Mouse (Mus musculus): Measurements from ENCODE around the gene Gm14190. TPM values are rescaled to one million over a fixed set of nuclear protein-coding genes. Genes with fewer than 3 reads are reported as not detected.
"Not testable (repeated sequence)": the region's sequence is repeated elsewhere in the genome, so short reads cannot be mapped to it uniquely, and the experiment has no call there.

Gene Gm14190
- not detected for total RNA-seq (2021)
- long read RNA-seq, experiment 1, result 0 reads
- long read RNA-seq, experiment 2, result 0 reads

DNA sequence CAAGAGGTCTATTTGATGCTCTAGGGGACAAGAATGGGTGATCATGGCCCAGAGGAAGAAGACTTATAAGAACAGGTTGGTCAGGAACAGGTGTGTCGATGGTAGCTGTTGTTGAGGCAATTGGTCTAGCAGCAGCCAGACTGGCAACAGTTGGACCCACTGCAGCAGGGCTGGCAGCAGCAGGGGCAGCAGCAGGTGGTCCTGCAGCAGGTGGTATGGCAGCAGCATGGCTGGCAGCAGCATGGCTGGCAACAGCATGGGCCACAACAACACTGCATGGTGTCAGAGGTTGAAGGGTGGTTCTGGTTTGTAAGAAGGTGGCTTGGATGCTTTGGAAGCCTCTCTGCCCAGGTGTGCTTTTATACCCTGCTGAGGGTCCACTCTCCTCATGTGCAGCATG lies at the start of gene Gm14190:
Gene Gm14190, minus strand, starts transcription at position 278 of the 400 bp plus-strand sequence.
- no peak for DNase-seq

DNA sequence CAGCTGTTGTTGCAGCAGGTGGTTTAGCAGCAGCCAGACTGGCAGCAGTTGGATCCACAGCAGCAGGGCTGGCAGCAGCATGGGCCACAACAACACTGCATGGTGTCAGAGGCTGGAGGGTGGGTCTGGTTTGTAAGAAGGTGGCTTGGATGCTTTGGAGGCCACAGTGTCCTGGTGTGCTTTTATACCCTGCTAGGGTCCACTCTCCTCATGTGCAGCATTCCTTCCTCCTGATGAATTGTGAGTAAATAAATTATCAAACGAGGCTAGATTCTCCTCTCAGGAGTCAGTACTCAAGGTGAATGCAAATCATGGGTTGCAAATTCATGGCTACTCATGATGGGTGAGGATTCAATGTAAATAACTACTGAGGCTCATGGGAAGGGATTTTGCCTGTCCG lies 43.6 kb upstream of the Gm14190 start, which contains the start of gene Gm14180:
Gene Gm14180, minus strand, starts transcription at position 101 of the 400 bp plus-strand sequence.
- DNase-seq, result no peak

DNA sequence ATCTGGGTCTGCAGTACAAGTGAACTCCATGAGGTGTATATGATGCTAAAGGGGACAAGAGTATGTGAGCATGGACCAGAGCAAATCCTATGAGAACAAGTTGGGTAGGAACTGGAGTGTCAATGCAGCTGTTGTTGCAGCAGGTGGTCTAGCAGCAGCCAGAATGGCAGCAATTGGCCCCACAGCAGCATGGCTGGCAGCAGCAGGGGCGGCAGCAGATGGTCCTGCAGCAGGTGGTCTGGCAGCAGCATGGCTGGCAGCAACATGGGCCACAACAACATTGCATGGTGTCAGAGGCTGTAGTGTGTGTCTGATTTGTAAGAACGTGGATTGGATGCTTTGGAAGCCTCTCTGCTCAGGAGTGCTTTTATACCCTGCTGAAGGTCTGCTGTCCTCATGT lies 33.5 kb upstream of the Gm14190 start:
- DNase-seq, result no peak

DNA sequence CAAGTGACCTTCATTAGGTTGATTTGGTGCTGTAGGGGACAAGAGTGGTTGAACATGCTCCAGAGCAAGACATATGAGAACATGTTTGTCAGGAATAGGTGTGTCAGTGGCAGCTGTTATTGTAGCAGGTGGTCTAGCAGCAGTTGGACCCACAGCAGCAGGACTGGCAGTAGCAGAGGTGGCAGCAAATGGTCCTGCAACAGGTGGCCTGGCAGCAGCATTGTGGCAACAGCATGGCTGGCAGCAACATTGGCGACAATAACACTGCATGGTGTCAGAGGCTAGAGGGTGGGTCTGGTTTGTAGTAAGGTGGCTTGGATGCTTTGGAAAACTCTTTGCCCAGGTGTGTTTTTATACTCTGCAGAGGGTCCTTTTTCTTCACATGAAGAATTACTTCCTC lies 28.2 kb upstream of the Gm14190 start:
- no peak for DNase-seq

DNA sequence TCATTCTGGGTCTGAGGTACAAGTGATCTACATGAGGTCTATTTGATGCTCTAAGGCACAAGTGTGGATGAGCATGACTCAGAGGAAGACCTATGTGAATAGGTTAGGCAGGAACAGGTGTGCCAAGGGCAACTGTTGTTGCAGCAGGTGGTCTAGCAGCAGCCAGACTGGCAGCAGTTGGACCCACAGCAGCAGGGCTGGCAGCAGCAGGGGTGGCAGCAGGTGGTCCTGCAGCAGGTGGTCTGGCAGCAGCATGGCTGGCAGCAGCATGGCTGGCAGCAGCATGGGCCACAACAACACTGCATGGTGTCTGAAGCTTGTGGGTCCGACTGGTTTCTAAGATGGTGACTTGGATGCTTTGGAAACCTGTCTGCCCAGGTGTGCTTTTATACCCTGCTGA lies 5.3 kb downstream of the Gm14190 start:
- DNase-seq, result not testable (repeated sequence)

DNA sequence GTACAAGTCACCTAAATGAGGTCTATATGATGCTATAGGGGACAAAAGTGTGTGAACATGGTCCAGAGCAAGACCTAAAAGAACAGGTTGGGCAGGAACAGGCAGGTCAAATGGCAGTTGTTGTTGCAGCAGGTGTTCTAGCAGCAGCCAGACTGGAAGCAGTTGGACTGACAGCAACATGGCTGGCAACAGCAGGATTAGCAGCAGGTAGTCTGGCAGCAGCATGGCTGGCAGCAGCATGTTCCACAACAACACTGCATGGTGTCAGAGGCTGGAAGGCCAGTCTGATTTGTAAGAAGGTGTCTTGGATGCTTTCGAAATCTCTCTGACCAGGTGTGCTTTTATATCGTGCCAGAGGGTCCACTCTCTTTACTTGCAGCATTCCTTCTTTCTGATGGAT lies 7.1 kb downstream of the Gm14190 start:
- DNase-seq, result no peak

DNA sequence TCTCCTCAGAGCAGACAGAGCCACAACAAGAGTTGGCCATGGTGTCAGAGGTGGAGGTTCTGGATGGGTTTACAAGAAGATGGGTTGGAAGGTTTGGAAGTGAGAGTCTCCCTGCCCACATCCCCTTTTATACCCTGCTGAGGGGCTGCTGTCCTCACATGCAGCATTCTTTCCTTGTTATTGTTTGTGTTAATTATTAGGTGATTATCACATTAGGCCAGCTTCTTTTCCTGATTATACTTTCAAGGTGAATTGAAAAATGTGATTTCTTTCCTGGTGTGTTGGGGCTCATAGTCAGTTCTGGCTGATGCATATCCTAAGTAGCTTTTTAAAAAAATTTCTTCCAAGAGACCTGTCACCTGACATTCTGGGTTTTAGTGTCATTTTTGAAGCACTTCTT lies 24.7 kb downstream of the Gm14190 start, which contains the start of gene Krtap4-6:
Gene Krtap4-6, minus strand, starts transcription at position 101 of the 400 bp plus-strand sequence.
- no peak for DNase-seq

DNA sequence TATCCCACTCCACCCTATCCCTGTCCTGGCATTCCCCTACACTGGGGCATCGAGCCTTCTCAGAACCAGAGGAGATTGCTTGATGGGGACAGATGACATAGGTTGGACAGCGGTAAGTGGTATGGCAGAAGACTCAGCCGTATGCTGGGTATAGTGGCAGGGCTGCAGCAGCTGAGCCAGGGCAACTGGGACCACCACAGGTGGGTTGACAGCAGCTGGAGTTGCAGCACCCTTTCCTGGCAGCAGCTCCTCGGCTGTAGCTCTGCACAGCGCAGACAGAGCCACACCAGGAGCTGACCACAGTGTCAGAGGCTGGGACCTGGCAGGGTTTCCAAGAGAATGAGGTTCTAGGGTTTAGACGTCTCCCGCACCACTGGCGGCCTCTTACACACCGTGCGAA lies 27.7 kb downstream of the Gm14190 start:
- no peak for DNase-seq

DNA sequence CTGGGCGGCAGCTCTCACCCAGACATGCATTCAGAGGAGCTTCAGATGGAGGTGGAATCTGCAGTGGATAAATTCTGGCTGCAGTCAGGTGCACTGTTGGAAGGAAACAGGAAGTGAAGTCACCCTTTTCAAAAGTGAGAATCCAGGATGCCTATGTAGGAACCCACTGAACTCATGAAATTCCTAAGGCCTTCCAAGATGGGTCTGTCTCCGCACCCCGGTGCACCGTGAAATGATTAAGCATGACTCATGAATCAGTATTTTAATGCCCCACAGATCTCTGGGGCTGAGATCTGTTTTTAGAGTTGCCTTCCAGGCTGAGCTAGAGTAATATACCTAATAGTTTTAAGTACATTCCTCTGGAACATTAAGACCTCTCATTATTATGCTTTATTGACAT lies 31.3 kb downstream of the Gm14190 start:
- no peak for DNase-seq

DNA sequence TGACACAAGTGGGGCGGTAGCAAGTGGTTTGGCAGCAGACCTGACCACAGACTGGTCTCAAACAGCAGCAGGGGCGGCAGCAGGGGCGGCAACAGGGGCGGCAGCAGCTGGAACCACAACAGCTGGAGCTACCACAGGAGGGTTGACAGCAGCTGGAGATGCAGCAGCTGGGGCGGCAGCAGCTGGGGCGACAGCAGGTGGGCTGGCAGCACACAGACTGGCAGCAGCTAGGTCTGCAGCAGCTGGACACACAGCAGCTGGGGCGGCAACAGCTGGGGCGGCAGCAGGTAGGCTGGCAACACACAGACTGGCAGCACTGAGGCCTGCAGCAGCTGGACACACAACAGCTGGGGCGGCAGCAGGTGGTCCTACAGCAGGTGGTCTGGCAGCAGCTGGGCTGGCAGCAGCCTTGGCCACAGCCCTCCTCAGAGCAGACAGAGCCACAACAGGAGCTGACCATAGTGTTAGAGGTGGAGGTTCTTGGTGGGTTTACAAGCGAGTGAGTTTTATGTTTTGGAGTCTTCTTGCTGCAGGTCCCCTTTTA lies 32.0 kb downstream of the Gm14190 start, which contains the start of gene Gm11563:
Gene Gm11563, minus strand, starts transcription at position 494 of the 544 bp plus-strand sequence.
- DNase-seq, result not testable (repeated sequence)

DNA sequence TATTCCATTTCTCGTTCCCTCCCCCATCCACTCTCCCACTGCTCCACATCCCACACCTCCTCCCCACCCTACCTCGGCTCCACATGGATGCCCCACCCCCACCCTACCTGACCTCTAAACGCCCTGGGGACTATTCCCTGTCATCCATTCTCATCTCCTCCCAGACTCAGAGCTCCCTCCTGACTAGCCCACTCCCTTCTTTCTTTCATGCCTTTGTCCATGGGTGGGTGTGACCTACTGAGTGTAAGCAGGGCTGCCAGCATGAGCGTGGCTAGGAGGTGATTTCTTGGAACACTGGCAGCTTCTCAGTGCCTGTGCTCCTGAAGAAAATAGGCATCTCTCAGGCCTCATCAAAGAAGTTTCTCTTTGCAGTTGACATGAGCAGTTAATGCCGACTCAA lies 33.5 kb downstream of the Gm14190 start:
- no peak for DNase-seq

DNA sequence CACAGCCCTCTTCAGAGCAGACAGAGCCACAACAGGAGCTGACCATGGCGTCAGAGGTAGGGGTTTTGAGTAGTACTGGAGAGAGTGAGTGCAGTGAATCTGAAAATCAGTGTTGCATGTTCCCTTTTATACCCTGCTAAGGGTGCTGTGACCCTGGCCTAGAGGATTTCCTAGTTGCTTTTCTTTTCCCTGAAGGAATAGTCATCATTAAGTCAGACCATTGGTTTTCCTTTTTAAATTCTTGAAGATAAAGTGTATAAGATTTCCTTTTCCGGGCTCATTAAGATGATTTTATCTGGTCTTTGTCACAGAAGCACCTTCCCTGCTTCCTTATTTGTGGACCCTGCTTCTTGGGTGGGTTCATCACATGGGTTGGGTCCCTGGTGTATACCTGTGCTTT lies 40.4 kb downstream of the Gm14190 start, which contains the start of gene Gm11555:
Gene Gm11555, minus strand, starts transcription at position 101 of the 400 bp plus-strand sequence.
- no peak for DNase-seq

DNA sequence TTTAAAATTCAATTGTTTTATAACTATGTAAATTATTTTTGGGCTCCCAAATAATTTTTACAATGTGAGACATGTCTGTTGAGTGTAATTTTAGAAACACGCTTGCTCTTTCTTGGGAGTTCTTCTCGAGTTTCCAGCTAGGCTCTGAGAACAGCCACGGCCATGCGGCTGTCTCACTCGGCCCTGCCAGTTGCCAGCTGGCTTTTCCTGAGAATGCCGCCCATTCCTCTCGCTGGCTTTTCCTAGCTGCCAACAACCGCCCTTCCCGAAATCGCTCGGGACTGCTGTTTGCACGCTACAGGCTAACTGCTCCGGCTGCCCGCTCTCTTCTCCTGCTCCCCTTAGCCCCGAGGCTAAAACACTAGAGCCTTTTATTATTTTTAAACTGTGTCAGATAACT lies 44.1 kb downstream of the Gm14190 start:
- DNase-seq, result no peak

DNA sequence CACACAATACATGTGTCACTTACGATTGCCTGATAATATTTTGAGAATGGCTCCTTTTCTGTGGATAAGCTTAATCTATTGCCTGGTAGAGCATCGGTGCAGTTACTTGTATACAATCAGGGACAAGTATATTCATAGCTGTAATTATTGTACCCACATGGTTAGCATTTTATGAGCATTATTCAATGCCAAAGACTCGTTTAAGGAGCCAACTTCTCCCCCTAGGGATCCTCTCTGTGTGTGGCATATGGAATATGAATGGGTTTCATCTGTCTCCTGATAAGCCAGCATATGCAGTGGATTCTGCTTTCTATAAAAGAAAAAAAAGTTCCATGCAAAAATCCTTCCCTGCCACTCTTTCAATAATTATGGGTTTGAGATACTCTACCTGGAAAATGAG lies 46.2 kb downstream of the Gm14190 start:
- DNase-seq, result no peak

DNA sequence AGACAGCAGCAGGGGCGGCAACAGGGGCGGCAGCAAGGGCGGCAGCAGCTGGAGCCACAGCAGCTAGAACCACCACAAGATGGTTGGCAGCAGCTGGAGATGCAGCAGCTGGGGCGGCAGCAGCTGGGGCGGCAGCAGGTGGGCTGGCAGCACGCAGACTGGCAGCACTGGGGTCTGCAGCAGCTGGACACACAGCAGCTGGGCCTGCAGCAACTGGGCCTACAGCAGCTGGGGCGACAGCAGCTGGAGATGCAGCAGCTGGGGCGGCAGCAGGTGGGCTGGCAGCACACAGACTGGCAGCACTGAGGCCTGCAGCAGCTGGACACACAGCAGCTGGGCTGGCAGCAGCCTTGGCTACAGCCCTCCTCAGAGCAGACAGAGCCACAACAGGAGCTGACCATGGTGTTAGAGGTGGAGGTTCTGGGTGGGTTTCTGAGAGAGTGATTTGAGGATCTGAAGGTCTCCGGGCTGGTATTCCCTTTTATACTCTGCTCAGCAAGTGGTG lies 46.9 kb downstream of the Gm14190 start, which contains the start of gene Krtap4-7:
Gene Krtap4-7, minus strand, starts transcription at position 455 of the 505 bp plus-strand sequence.
- DNase-seq, result not testable (repeated sequence)

DNA sequence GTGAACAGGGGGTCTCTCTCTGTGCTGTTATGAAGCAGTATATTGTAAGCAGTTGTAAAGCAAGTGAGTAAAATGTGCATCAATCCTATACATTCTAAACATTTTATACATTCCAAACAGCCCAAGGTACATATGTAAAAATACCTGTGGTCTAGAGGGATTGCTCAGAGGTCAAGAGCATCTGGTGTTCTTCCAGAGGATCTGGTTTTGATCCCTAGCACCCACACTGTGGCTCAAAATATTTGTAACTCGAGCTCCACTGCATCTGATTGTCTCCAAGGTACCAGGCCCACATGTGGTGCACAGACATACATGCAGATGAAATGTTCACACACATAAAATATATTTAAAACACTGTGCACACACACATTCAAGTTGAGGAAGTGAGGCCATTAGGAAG lies 49.6 kb downstream of the Gm14190 start:
- no peak for DNase-seq

Other genes with a start within 250 kb of the Gm14190 start
- gene Krt23, start 197.6 kb downstream of the Gm14190 start, total RNA-seq (2021), result 10 to 100 TPM in 1 of 2 experiments, 1 to 10 TPM in 1; 4.4 to 12.8 TPM
- not detected for gene Krt39, start 169.4 kb downstream of the Gm14190 start, total RNA-seq (2021)
- not detected for gene Krt40, start 147.6 kb downstream of the Gm14190 start, total RNA-seq (2021)
- not detected for gene Krtap3-3, start 139.9 kb downstream of the Gm14190 start, total RNA-seq (2021)
- gene Krtap3-2, start 133.9 kb downstream of the Gm14190 start, total RNA-seq (2021), result not detected
- not detected for gene Gm11939, start 131.3 kb downstream of the Gm14190 start, total RNA-seq (2021)
- not detected for gene Krtap3-1, start 124.1 kb downstream of the Gm14190 start, total RNA-seq (2021)
- gene Krtap1-5, start 109.7 kb downstream of the Gm14190 start, total RNA-seq (2021), result not detected
- gene Krtap1-4, start 107.1 kb downstream of the Gm14190 start, total RNA-seq (2021), result not detected
- gene Krtap1-3, start 99.4 kb downstream of the Gm14190 start, total RNA-seq (2021), result not detected
- gene Krtap9-3, start 92.6 kb downstream of the Gm14190 start, total RNA-seq (2021), result not detected
- gene Gm11938, start 87.4 kb downstream of the Gm14190 start, total RNA-seq (2021), result not detected
- not detected for gene Gm11937, start 80.6 kb downstream of the Gm14190 start, total RNA-seq (2021)
- not detected for gene Krtap2-4, start 75.9 kb downstream of the Gm14190 start, total RNA-seq (2021)
- gene Gm11562, start 70.3 kb downstream of the Gm14190 start, total RNA-seq (2021), result not detected
- gene Krtap4-1, start 62.5 kb downstream of the Gm14190 start, total RNA-seq (2021), result not detected
- not detected for gene Krtap4-2, start 55.7 kb downstream of the Gm14190 start, total RNA-seq (2021)
- not detected for gene Krtap4-7, start 46.7 kb downstream of the Gm14190 start, total RNA-seq (2021)
- gene Gm11555, start 40.5 kb downstream of the Gm14190 start, total RNA-seq (2021), result not detected
- gene Gm11563, start 31.8 kb downstream of the Gm14190 start, total RNA-seq (2021), result not detected
- not detected for gene Krtap4-6, start 24.8 kb downstream of the Gm14190 start, total RNA-seq (2021)
- gene Gm14180, start 43.5 kb upstream of the Gm14190 start, total RNA-seq (2021), result not detected
- gene Gm11595, start 82.2 kb upstream of the Gm14190 start, total RNA-seq (2021), result not detected
- gene Krtap4-8, start 90.0 kb upstream of the Gm14190 start, total RNA-seq (2021), result not detected
- not detected for gene Krtap4-9, start 94.5 kb upstream of the Gm14190 start, total RNA-seq (2021)
- gene Gm11596, start 102.7 kb upstream of the Gm14190 start, total RNA-seq (2021), result not detected
- gene Gm11569, start 108.2 kb upstream of the Gm14190 start, total RNA-seq (2021), result not detected
- not detected for gene Gm11554, start 113.7 kb upstream of the Gm14190 start, total RNA-seq (2021)
- not detected for gene Krtap4-13, start 119.2 kb upstream of the Gm14190 start, total RNA-seq (2021)
- gene Gm11564, start 124.9 kb upstream of the Gm14190 start, total RNA-seq (2021), result not detected
- gene 2300003K06Rik, start 147.3 kb upstream of the Gm14190 start, total RNA-seq (2021), result not detected
- gene Krtap4-16, start 160.9 kb upstream of the Gm14190 start, total RNA-seq (2021), result not detected
- not detected for gene Gm11568, start 167.2 kb upstream of the Gm14190 start, total RNA-seq (2021)
- gene Gm11559, start 173.7 kb upstream of the Gm14190 start, total RNA-seq (2021), result not detected
- gene Krtap9-1, start 182.6 kb upstream of the Gm14190 start, total RNA-seq (2021), result not detected
- not detected for gene Gm11567, start 188.4 kb upstream of the Gm14190 start, total RNA-seq (2021)
- not detected for gene Krtap31-1, start 217.2 kb upstream of the Gm14190 start, total RNA-seq (2021)
- not detected for gene Gm11565, start 224.0 kb upstream of the Gm14190 start, total RNA-seq (2021)
- gene Krtap31-2, start 245.6 kb upstream of the Gm14190 start, total RNA-seq (2021), result not detected